Mouse (Mus musculus) embryonic fibroblast, embryonic 13.5 days (primary cell): ENCODE measurements around the gene Ptprt. TPM values are rescaled to one million over a fixed set of nuclear protein-coding genes. Genes with fewer than 3 reads are reported as not detected.

Experiments used
- H3K27ac ChIP-seq: 2 replicates; pipeline ENCODE4 v1.5.1; 2012; ENCODE audit warnings: low read length, control low read depth, inconsistent platforms; ENCODE audit not compliant: insufficient read depth
- H3K4me1 ChIP-seq: 2 replicates; pipeline ENCODE4 v1.6.1; 2011; ENCODE audit warnings: low read length; ENCODE audit not compliant: control insufficient read depth, insufficient read depth
- H3K4me3 ChIP-seq: 2 replicates; pipeline ENCODE4 v1.5.1; 2011; ENCODE audit warnings: mild to moderate bottlenecking, control low read depth, low read length; ENCODE audit not compliant: insufficient read depth
- CTCF ChIP-seq: IDR thresholded peaks from 2 replicates; pipeline ENCODE4 v1.5.1; 2011; ENCODE audit warnings: mild to moderate bottlenecking, control low read depth, low read length, moderate library complexity, borderline replicate concordance; ENCODE audit not compliant: insufficient read depth
- POLR2A ChIP-seq: IDR thresholded peaks from 2 replicates; pipeline ENCODE4 v1.6.1; 2011; ENCODE audit warnings: low read depth, mild to moderate bottlenecking, control low read depth, low read length, moderate library complexity
- polyA plus RNA-seq: library from polyadenylated mRNA; stranded (reverse); fragments of >200 nt; gene quantifications from 2 replicates; pipeline ENCODE4 v1.2.4, GENCODE M21; 2011; ENCODE audit warnings: low read depth; ENCODE audit not compliant: missing spikeins, insufficient read length

The Ptprt gene
- polyA plus RNA-seq, 1 experiment: 0.44 TPM

DNA sequence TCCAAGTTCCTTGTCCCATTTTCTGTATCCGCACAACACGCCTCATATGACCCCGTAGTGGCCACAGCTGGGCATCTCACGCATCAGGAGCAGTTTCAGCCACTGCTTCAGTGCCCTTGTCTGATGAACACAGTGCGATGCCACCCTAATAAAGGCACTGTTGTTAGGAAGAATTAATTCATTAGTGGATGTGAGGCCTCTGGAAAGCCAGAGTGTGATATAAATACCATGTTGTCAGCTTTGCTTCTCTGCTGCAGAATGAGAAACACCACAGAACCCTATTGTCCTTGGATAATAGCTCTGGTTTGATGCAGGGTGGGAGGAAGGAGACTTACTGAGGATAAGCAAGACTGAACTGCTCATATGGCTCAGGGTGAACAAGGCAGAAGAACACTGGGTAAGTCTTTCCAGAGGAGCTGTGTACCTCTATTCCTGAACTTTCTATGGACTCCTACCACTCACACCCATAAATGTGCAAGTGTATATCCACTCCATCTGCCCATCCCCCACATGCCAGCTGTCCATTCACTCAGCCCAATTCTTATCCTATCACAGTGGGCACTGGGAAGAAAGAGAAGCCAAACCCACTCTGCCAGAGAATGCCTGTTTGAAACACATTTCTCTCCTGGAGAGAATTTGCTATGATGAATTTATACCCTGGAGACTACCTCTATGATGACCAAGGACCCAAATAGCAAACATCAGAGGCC is 582.2 kb downstream of the Ptprt start:
- Histone ChIP-seq H3K4me3 (no peak overlapping the region), H3K27ac (no peak overlapping the region), H3K4me1 (no peaks in the 10 kb centered on the region)
- TF ChIP-seq CTCF (no peak), POLR2A (no peak)

DNA sequence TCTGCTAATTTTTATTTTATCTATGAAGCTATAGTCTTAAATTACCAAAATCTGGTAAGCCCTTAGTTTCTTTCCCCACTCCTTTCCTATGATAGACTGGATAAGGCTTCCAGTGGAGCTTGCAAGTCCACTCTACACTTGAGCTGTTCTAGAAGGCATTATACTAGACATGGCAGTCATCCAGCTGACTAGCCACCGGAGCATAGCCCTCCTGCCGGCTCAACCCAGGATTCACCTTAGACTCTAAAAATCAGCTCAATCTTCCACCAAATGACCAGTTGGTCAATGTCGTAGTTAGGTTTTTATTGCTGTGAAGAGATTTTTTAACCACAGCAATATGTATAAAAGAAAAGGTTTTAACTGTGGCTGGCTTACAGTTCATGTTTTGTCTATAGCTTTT is 608.1 kb downstream of the Ptprt start:
- Histone ChIP-seq H3K4me1 (no peaks in the 10 kb centered on the region), H3K27ac (no peak overlapping the region), H3K4me3 (no peak overlapping the region)
- TF ChIP-seq CTCF (no peak), POLR2A (no peak)

DNA sequence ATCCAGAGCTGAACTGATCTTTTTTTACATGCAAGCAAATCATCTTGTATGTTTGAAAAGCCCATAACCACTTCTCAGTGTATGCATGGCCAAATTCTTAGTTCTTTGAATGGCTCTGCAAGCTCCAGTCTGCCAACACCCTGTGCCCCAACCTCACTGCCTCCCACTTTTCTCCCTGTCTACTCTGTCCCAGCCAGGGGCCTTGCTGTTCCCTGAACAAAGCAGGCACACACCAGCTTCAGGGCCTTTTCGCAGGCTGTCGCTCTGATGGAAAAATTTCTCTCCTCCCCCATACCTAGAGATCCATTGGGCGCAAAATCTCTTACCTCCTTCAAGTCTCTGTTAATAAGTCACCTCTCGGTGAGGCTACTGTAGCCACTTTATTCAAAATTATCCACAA is 610.7 kb downstream of the Ptprt start:
- TF ChIP-seq CTCF: no peak
- no peak for TF ChIP-seq POLR2A
- H3K27ac ChIP-seq: no peak overlapping the region
- no peaks in the 10 kb centered on the region for H3K4me1 ChIP-seq

DNA sequence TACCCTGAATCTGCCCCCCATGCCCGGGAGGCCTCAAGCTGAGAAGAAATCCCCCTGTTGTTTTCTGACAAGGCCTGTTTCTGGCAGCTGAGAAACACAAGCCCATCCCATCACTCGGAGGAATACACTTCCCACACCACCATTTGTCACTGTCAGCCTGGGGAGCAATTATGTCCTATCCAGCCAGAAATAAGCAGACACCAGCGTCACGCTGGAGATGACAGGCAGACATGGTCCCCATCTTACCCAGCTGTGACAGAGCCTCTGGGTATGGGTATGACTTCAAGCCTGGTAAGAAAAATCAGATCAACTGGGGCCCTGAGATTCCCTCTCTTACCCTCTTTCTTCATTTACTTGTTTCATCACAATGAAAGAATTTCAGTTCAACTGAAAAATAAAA is 625.3 kb downstream of the Ptprt start:
- Histone ChIP-seq H3K27ac (no peak overlapping the region), H3K4me3 (no peak overlapping the region), H3K4me1 (no peaks in the 10 kb centered on the region)
- TF ChIP-seq POLR2A: no peak
- no peak for TF ChIP-seq CTCF

More for the DNA sequence above, 610.7 kb downstream of the Ptprt start:
- H3K4me3 ChIP-seq: no peak overlapping the region

DNA sequence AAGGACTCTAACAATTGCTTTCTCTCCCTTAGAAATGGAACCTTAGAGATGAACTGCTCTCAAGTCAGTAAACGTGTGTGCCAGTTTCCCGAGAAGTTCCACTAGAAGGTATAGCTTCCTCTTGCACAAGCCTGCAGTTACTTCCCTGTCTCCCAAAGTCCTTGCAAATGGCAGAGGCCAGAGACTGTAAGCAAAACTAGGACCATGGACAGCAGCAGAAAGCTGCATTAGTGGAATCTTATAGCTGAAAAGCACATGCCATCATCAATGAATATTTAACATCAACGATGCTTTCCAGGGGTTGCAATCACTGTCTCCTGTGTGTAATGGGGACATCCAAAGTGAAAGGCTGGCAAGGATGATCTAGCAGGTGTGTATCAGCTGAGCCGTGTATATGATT is 629.3 kb downstream of the Ptprt start:
- TF ChIP-seq POLR2A (no peak), CTCF (no peak)
- no peak overlapping the region for H3K4me3 ChIP-seq
- H3K4me1 ChIP-seq: no peaks in the 10 kb centered on the region
- no peak overlapping the region for H3K27ac ChIP-seq

DNA sequence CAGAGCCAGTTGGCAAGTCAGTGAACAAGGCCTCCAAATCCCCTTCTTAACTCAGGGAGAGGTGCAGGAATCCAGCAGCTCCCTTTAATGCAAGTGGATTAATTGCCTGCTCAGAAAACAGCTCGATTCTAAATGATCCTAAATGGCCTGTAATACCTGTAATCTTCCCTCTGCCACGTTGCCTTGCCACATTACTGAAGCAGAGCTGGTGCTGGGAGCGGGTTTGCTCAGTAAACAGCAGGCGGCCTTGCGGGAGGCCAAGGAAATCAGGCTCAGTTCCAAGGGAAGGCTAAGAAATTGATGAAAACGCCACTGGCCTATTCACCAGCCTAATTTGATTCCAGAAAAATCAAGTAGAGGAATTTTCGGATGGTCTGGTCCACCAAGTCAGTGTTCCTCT is 659.9 kb downstream of the Ptprt start:
- Histone ChIP-seq H3K27ac (no peak overlapping the region), H3K4me1 (no peaks in the 10 kb centered on the region), H3K4me3 (no peak overlapping the region)
- TF ChIP-seq POLR2A (no peak), CTCF (no peak)

DNA sequence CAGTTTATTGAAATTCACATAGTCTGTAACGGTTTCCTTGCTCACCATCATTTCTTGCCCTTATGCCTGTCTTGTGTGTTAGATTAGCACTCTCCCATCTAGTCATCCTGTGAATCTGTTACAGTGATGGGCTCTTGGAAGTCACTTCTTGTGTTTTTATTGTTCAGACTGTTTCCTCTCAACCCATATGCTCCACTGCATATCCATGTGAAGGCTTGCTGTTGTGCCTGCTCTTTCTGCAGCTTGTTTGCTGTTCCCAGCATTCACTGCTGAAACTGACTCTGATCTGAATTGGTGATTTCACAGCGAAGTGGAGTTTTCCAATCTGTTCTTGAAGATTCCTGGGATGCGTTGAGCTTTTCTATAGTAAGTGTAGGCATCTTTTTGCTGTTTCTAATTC is 678.6 kb downstream of the Ptprt start:
- no peak for TF ChIP-seq POLR2A
- no peak for TF ChIP-seq CTCF
- Histone ChIP-seq H3K27ac (no peak overlapping the region), H3K4me3 (no peak overlapping the region), H3K4me1 (no peaks in the 10 kb centered on the region)

DNA sequence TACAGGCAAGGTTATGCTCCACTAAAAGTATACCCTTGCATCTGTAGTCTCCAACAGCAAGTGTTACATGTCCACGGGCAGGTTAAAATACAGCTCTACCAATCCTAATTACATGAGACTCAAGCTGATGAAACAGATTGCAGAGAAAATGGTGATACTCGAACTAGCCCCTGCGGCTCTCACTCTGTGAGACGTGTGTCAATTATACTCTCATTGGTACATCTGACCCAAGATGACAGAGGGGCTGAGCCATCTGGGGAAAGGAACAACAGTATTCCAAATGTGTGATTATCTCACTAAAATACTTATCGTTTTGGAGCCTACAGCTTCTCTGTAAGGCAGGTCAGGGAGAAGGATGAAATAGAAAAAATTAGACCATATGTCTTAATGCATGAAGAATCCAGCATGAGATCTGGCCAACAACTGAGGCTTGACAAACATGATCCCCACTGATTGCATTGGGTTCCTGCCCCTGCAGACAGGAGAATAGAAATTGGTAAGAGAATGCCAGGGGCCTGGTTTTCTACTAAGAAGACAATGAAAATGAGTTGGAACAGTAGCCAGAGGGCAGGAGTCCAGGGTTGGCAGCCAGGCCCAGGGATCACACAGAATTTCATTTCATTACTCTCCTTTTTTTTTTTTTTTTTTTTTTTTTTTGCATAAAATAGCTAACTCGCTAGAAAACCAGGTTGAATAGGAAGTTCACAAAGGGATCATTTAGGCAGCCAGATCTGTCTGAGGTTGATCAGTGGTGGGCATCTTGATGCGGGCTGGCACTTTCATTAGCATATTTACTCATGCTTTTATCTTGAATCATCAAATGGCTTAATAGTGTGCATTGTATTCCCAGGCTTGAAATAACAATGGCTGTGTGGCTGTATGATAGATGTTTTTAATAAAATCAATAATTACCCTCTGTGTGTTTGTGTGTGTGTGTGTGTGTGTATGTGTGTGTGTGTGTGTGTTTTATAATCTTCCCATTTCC is 699.5 kb downstream of the Ptprt start:
- TF ChIP-seq POLR2A (no peak), CTCF (no peak)
- Histone ChIP-seq H3K27ac (no peak overlapping the region), H3K4me3 (no peak overlapping the region), H3K4me1 (no peaks in the 10 kb centered on the region)

DNA sequence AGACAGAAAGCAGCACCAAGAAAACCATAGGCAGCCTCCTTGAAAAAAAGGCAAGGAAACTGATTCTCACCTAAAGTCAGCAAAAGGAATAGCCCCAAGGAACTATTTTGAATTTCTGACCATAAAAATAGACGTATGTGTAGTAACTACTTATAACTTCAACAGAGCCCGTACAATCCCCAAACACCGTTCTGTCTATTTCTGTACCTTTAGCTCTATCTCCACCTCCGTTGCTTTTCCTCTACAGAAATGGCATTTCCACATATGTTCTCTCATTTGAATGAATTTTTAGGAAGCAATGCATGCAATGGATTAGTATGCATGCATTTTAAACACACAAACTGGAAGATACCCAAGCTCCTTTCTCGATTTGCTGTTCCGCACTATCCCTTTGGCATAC is 715.5 kb downstream of the Ptprt start:
- H3K4me3 ChIP-seq: no peak overlapping the region
- no peaks in the 10 kb centered on the region for H3K4me1 ChIP-seq
- no peak for TF ChIP-seq POLR2A
- no peak for TF ChIP-seq CTCF
- no peak overlapping the region for H3K27ac ChIP-seq

DNA sequence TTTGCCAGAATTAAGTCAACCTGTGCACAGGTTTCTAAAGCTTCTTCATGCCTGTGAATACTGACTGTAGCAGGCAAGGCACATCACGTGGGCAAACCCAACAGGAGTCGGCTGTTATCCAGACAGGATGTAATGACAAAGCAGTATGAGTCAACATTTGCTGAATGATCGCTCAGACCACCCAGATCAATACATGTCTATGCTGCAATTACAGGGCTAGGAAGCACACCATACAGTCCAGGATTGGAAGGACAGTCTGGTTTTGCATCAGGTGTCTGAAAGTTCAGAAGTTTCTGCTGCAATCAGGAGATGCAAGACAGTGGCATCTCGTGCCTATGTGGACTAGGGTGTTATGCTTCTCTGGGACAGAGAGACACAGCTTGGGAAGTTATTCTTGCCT is 716.3 kb downstream of the Ptprt start:
- Histone ChIP-seq H3K4me3 (no peak overlapping the region), H3K4me1 (no peaks in the 10 kb centered on the region), H3K27ac (no peak overlapping the region)
- TF ChIP-seq POLR2A: no peak
- TF ChIP-seq CTCF: no peak
